Mouse (Mus musculus) intestine, postnatal 0 days (tissue): ENCODE results near the gene Mpp3. TPM values are rescaled to one million over a fixed set of nuclear protein-coding genes. Genes with fewer than 3 reads are reported as not detected.
A peak's percentile ranks its signal among the peaks of the same experiment; 100 is the strongest.

ENCODE experiments used
- ATAC-seq: fragments of 200-750 bp; cut with Nextera tagmentation; 2 replicates; pipeline ENCODE4 v1.8.0; 2017; ENCODE audit warnings: mild to moderate bottlenecking, moderate TSS enrichment, moderate library complexity
- H3K27ac ChIP-seq: fragments of 300-500 bp; sonication (generic); 2 replicates; pipeline ENCODE4 v1.5.1; 2014; ENCODE audit warnings: mild to moderate bottlenecking, low read depth, low read length, moderate library complexity
- H3K27me3 ChIP-seq: fragments of 300-500 bp; sonication (generic); replicated peaks from 2 replicates; pipeline ENCODE4 v1.6.1; 2014; ENCODE audit warnings: low read length, mixed read lengths; ENCODE audit not compliant: control insufficient read depth, insufficient read depth
- H3K36me3 ChIP-seq: fragments of 300-500 bp; sonication (generic); 2 replicates; pipeline ENCODE4 v1.6.1; 2014; ENCODE audit warnings: mild to moderate bottlenecking, moderate library complexity; ENCODE audit not compliant: control insufficient read depth, insufficient read depth
- H3K4me1 ChIP-seq: fragments of 300-500 bp; sonication (generic); replicated peaks from 2 replicates; pipeline ENCODE4 v1.6.1; 2014; ENCODE audit warnings: antibody characterized with exemption, low read length, mixed read lengths; ENCODE audit not compliant: control insufficient read depth, insufficient read depth
- H3K4me2 ChIP-seq: fragments of 300-500 bp; sonication (generic); replicated peaks from 2 replicates; pipeline ENCODE4 v1.6.1; 2014; ENCODE audit warnings: low read depth, mild to moderate bottlenecking, moderate library complexity
- H3K4me3 ChIP-seq: fragments of 300-500 bp; sonication (generic); 2 replicates; pipeline ENCODE4 v1.5.1; 2014; ENCODE audit warnings: low read depth, low read length
- H3K9ac ChIP-seq: fragments of 300-500 bp; sonication (generic); 2 replicates; pipeline ENCODE4 v1.6.1; 2014; ENCODE audit warnings: mild to moderate bottlenecking, low read depth, low read length
- H3K9me3 ChIP-seq: fragments of 300-500 bp; sonication (generic); 2 replicates; pipeline ENCODE4 v1.6.1; 2016; ENCODE audit warnings: mixed run types; ENCODE audit not compliant: control insufficient read depth
- CTCF ChIP-seq: sonication (generic); IDR thresholded peaks from 2 replicates; pipeline ENCODE4 v1.5.1; 2016; ENCODE audit warnings: low read depth, mild to moderate bottlenecking, control low read depth, antibody characterized with exemption, moderate library complexity
- WGBS: fragments of 180-500 bp; shearing (Covaris S2); extraction: QIAGEN DNeasy Blood & Tissue Kit; methylation state at CpG from one replicate; pipeline ENCODE4 v1.1.7; 2014; 5-methylcytosine and 5-hydroxymethylcytosine counted together
- polyA plus RNA-seq: library from polyadenylated mRNA; unstranded; fragments of >200 nt; fragmentation: Nextera tagmentation; extraction: Ambion mirVana; gene quantifications from 2 replicates; pipeline ENCODE4 v1.2.1, GENCODE M21; 2015

Mpp3 gene
- polyA plus RNA-seq, 1 experiment from 2014 or later = 8.6 TPM

- H3K9ac ChIP-seq = no peak overlapping the region
- no peak overlapping the region for H3K4me3 ChIP-seq
- no peaks in the 10 kb centered on the region for H3K4me1 ChIP-seq
- ATAC-seq = no peak
- no peak overlapping the region for H3K4me2 ChIP-seq
- no peaks in the 10 kb centered on the region for H3K27me3 ChIP-seq
- peak overlapping the region; percentile 54; the same call in 1 of the 2 replicates for H3K27ac ChIP-seq
- H3K9me3 ChIP-seq = no peaks in the 10 kb centered on the region
- no peak for TF ChIP-seq CTCF
- WGBS = 34% methylated on average over 4 of the region's 4 CpGs
- H3K36me3 ChIP-seq = no peaks in the 10 kb centered on the region
Measured at GRCm38 (mm10) chr11:102051954-102052353, 23.7 kb upstream of the Mpp3 start.

- H3K9me3 ChIP-seq = no peaks in the 10 kb centered on the region
- no peaks in the 10 kb centered on the region for H3K27me3 ChIP-seq
- no peak overlapping the region for H3K4me3 ChIP-seq
- ATAC-seq = no peak
- no peak for TF ChIP-seq CTCF
- no peak overlapping the region for H3K9ac ChIP-seq
- H3K4me2 ChIP-seq = no peak overlapping the region; the same call in 1 of the 2 replicates
- WGBS = 68% methylated on average over 4 of the region's 4 CpGs
- no peaks in the 10 kb centered on the region for H3K4me1 ChIP-seq
- peak overlapping the region; percentile 54; the same call in 1 of the 2 replicates for H3K27ac ChIP-seq
- H3K36me3 ChIP-seq = no peaks in the 10 kb centered on the region
Measured at GRCm38 (mm10) chr11:102051541-102051940, 23.3 kb upstream of the Mpp3 start.

- ATAC-seq = no peak
Measured at GRCm38 (mm10) chr11:102049875-102050482, 21.7 kb upstream of the Mpp3 start.

GRCm38 (mm10) chr11:102046607-102047006 lies 18.3 kb upstream of the Mpp3 start:
- Histone ChIP-seq H3K9ac (no peak overlapping the region), H3K4me3 (no peak overlapping the region), H3K4me2 (no peak overlapping the region), H3K36me3 (no peaks in the 10 kb centered on the region), H3K9me3 (no peaks in the 10 kb centered on the region), H3K4me1 (no peaks in the 10 kb centered on the region), H3K27ac (no peak overlapping the region), H3K27me3 (no peaks in the 10 kb centered on the region)
- ATAC-seq = no peak
- 80% methylated on average over 9 of the region's 9 CpGs for WGBS
- no peak for TF ChIP-seq CTCF

More at GRCm38 (mm10) chr11:102049875-102050482, 21.7 kb upstream of the Mpp3 start:
- Histone ChIP-seq H3K4me3 (no peak overlapping the region), H3K4me2 (no peak overlapping the region), H3K36me3 (no peaks in the 10 kb centered on the region), H3K9ac (no peak overlapping the region), H3K9me3 (no peaks in the 10 kb centered on the region), H3K4me1 (no peaks in the 10 kb centered on the region), H3K27ac (no peak overlapping the region), H3K27me3 (no peaks in the 10 kb centered on the region)
- no peak for TF ChIP-seq CTCF
- WGBS = 59% methylated on average over 14 of the region's 14 CpGs

- no peak for TF ChIP-seq CTCF
- no peak overlapping the region for H3K27ac ChIP-seq
- H3K4me3 ChIP-seq = no peak overlapping the region
- no peaks in the 10 kb centered on the region for H3K4me1 ChIP-seq
- no peaks in the 10 kb centered on the region for H3K36me3 ChIP-seq
- H3K9me3 ChIP-seq = no peaks in the 10 kb centered on the region
- H3K9ac ChIP-seq = no peak overlapping the region
- H3K4me2 ChIP-seq = no peak overlapping the region
- WGBS = 74% methylated on average over 7 of the region's 7 CpGs
- no peaks in the 10 kb centered on the region for H3K27me3 ChIP-seq
- ATAC-seq = no peak
Measured at GRCm38 (mm10) chr11:102044691-102045212, 16.5 kb upstream of the Mpp3 start.

- 82% methylated on average over 6 of the region's 6 CpGs for WGBS
- no peak for TF ChIP-seq CTCF
- no peak overlapping the region for H3K27ac ChIP-seq
- no peaks in the 10 kb centered on the region for H3K36me3 ChIP-seq
- no peak overlapping the region for H3K4me2 ChIP-seq
- H3K9me3 ChIP-seq = no peaks in the 10 kb centered on the region
- no peak for ATAC-seq
- no peak overlapping the region for H3K9ac ChIP-seq
- H3K4me1 ChIP-seq = no peaks in the 10 kb centered on the region
- H3K27me3 ChIP-seq = no peaks in the 10 kb centered on the region
- H3K4me3 ChIP-seq = no peak overlapping the region
Measured at GRCm38 (mm10) chr11:102043381-102043780, 15.1 kb upstream of the Mpp3 start.
